Mouse (Mus musculus): ENCODE measurements around the gene Psmb1. TPM values are rescaled to one million over a fixed set of nuclear protein-coding genes. Genes with fewer than 3 reads are reported as not detected.
A peak's percentile ranks its signal among the peaks of the same experiment; 100 is the strongest.
"Not testable (repeated sequence)": the region's sequence is repeated elsewhere in the genome, so short reads cannot be mapped to it uniquely, and the experiment has no call there.

Psmb1 gene
- polyA plus RNA-seq, 1 experiment from 2014 or later, result 231 TPM

DNA sequence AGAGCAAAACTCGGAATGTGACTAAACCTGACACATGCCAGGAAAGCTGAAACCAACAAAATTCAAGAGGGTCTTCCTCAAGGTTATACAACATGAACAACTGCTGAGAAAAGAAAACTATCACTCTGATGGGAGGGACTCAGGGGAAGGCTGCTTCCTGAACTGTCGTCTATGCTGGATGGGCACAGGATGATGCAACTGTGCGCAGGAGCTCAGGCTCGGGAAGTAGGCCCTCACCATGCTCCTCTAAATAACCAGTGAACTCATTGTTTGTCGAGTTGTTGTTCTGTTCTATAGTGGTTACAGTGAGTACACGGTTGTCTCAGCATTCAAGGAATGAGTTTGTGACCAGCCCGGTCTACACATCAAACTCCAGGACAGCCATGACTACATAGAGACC is 9.0 kb downstream of the Psmb1 start:
- H3K36me3 ChIP-seq (ENCODE audit: control insufficient read depth, insufficient read depth, low read length), result peaks cover 27% of the 10 kb centered on the region
- 90% methylated on average over 7 of the region's 7 CpGs for WGBS
- H3K4me1 ChIP-seq (ENCODE audit: control insufficient read depth, insufficient read depth, low read length), result no peaks in the 10 kb centered on the region
- H3K4me2 ChIP-seq (ENCODE audit: low read depth, low read length), result no peak overlapping the region
- H3K9me3 ChIP-seq (replicated peaks; ENCODE audit: control insufficient read depth, low read length), result no peaks in the 10 kb centered on the region
- ATAC-seq (ENCODE audit: insufficient read depth, low FRiP score), result no peak
- H3K4me3 ChIP-seq (replicated peaks; ENCODE audit: low read length), result no peak overlapping the region
- no peak overlapping the region for H3K27ac ChIP-seq (ENCODE audit: low read length)
- no peaks in the 10 kb centered on the region for H3K27me3 ChIP-seq (ENCODE audit: control insufficient read depth, insufficient read depth, low read length)
- no peak overlapping the region for H3K9ac ChIP-seq (ENCODE audit: low read length)

DNA sequence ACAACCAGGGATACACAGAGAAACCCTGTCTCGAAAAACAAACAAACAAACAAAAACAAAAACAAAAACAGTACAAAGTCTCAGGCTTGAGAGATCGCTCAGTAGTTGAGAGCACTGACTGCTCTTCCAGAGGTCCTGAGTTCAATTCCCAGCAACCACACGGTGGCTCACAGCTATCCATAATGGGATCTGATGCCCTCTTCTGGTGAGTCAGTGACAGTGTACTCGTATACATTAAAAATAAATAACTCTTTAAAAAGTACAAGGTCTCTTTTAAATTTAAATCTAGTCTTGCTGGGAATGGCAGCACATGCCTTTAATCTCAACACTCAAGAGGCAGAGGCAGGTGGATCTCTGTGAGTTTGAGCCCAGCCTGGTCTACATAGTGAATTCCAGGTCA is 26.9 kb downstream of the Psmb1 start:
- 79% methylated on average over 4 of the region's 4 CpGs for WGBS
- no peak overlapping the region for H3K27ac ChIP-seq (ENCODE audit: low read length)
- no peak for ATAC-seq (ENCODE audit: insufficient read depth, low FRiP score)
- H3K9ac ChIP-seq (ENCODE audit: low read length), result no peak overlapping the region
- no peak overlapping the region for H3K4me3 ChIP-seq (replicated peaks; ENCODE audit: low read length)
- H3K9me3 ChIP-seq (replicated peaks; ENCODE audit: control insufficient read depth, low read length), result no peaks in the 10 kb centered on the region
- peaks cover 46% of the 10 kb centered on the region for H3K36me3 ChIP-seq (ENCODE audit: control insufficient read depth, insufficient read depth, low read length)
- H3K4me1 ChIP-seq (ENCODE audit: control insufficient read depth, insufficient read depth, low read length), result no peaks in the 10 kb centered on the region
- no peaks in the 10 kb centered on the region for H3K27me3 ChIP-seq (ENCODE audit: control insufficient read depth, insufficient read depth, low read length)
- no peak overlapping the region for H3K4me2 ChIP-seq (ENCODE audit: low read depth, low read length)

DNA sequence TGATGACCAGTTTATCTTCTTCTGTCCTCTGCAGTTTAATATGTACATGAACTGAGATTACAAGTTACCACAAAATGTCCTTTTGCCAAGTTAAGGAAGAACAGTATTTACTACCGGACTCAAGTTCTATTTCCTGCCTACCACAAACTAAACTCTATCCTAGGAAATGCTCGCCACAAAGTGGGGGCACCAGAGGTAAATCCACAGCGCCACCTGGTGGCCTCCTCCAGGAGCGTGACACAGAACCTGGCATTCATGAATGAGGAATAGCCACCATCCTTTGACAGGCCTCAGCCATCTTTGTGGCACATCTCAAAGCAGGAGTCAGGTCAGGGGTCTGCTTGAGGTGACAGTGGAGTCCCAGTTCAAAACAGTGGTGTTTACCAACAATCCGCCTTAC is 31.9 kb downstream of the Psmb1 start:
- Histone ChIP-seq H3K27me3 (ENCODE audit: control insufficient read depth, insufficient read depth, low read length) (no peaks in the 10 kb centered on the region), H3K27ac (ENCODE audit: low read length) (no peak overlapping the region), H3K9me3 (replicated peaks; ENCODE audit: control insufficient read depth, low read length) (no peaks in the 10 kb centered on the region), H3K4me1 (ENCODE audit: control insufficient read depth, insufficient read depth, low read length) (no peaks in the 10 kb centered on the region), H3K4me3 (replicated peaks; ENCODE audit: low read length) (no peak overlapping the region), H3K36me3 (ENCODE audit: control insufficient read depth, insufficient read depth, low read length) (peaks cover 2% of the 10 kb centered on the region; the same call in 1 of the 2 replicates), H3K9ac (ENCODE audit: low read length) (no peak overlapping the region), H3K4me2 (ENCODE audit: low read depth, low read length) (no peak overlapping the region)
- WGBS, result 18% methylated on average over 5 of the region's 5 CpGs
- peak; percentile 40; the same call in 1 of the 2 replicates for ATAC-seq (ENCODE audit: insufficient read depth, low FRiP score)

DNA sequence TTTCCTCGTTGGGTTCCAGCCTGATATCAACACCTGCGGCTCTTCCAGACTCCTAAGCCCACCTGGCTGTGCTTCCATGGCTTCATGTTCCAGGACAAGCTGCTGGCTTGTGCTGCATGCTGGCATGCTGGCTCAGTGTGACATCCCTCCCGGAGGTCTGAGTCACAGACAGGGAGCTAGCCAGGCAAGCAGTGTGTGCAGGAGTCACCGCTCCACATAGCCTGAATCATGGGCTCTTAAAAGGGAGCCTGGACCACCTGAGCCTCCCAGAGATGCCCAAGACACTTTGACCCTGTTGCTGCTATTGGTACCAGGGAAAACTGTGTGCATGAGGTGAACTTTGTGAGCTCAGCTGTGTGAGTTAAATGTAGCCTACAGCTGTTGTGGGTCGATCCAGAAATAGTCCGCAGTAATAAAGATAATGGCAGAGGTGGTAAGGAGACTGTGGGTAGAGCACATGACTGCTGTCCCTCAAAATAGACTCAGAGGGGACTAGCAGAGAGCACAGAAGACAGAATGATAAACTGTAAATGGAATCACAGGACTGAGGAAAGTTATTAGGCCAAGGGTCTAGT is 37.5 kb downstream of the Psmb1 start:
- no peak overlapping the region for H3K27ac ChIP-seq (ENCODE audit: low read length)
- H3K4me3 ChIP-seq (replicated peaks; ENCODE audit: low read length), result no peak overlapping the region
- H3K36me3 ChIP-seq (ENCODE audit: control insufficient read depth, insufficient read depth, low read length), result no peaks in the 10 kb centered on the region
- WGBS, result 93% methylated on average over 6 of the region's 6 CpGs
- no peaks in the 10 kb centered on the region for H3K9me3 ChIP-seq (replicated peaks; ENCODE audit: control insufficient read depth, low read length)
- no peak for ATAC-seq (ENCODE audit: insufficient read depth, low FRiP score)
- no peaks in the 10 kb centered on the region for H3K27me3 ChIP-seq (ENCODE audit: control insufficient read depth, insufficient read depth, low read length)
- H3K4me2 ChIP-seq (ENCODE audit: low read depth, low read length), result no peak overlapping the region
- H3K4me1 ChIP-seq (ENCODE audit: control insufficient read depth, insufficient read depth, low read length), result no peaks in the 10 kb centered on the region
- H3K9ac ChIP-seq (ENCODE audit: low read length), result no peak overlapping the region

DNA sequence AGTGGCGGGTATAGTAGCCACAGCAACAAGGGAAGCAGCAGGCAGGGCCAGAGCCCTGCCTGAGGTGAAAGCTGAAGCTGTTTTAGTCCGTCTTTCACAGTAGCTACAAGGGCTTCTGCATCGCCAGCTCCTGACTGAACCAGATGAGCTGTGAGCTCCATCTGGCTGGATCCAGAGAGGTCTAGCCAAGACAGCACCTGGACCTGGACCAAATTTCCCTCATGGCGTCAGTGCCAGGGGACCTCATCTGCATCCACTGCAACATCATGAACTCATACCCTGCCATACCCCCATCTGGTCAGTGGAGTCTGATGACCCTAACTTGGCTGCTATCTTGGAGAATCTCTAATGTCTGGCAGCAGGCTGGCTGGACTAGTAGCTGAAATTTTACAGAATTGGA is 39.8 kb downstream of the Psmb1 start:
- H3K9me3 ChIP-seq (replicated peaks; ENCODE audit: control insufficient read depth, low read length), result no peaks in the 10 kb centered on the region
- H3K4me3 ChIP-seq (replicated peaks; ENCODE audit: low read length), result no peak overlapping the region
- H3K4me2 ChIP-seq (ENCODE audit: low read depth, low read length), result no peak overlapping the region
- H3K4me1 ChIP-seq (ENCODE audit: control insufficient read depth, insufficient read depth, low read length), result no peaks in the 10 kb centered on the region
- WGBS, result 81% methylated on average over 4 of the region's 4 CpGs
- no peak overlapping the region for H3K27ac ChIP-seq (ENCODE audit: low read length)
- H3K36me3 ChIP-seq (ENCODE audit: control insufficient read depth, insufficient read depth, low read length), result no peaks in the 10 kb centered on the region
- H3K27me3 ChIP-seq (ENCODE audit: control insufficient read depth, insufficient read depth, low read length), result no peaks in the 10 kb centered on the region
- no peak overlapping the region for H3K9ac ChIP-seq (ENCODE audit: low read length)
- no peak for ATAC-seq (ENCODE audit: insufficient read depth, low FRiP score)

DNA sequence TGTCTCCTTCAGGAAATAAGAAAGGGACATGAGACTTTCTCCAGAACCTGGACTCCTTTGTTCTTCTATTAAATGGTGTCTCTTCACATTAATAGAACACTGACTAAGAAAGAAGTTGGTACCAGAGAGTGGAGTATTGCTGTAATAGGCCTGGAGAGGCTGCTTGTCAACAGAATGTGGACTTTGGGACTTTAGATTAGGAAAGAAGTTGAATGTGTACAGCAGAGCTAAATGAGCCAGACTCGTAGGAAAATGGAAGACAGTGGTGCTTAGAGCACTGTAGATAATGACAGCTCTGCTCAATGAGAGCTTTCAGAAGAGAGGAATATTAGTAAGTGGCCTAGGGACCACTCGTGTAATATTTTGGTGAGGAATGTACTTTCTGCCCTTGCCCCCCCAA is 43.0 kb downstream of the Psmb1 start:
- WGBS, result 74% methylated on average over 2 of the region's 2 CpGs
- no peak overlapping the region for H3K4me3 ChIP-seq (replicated peaks; ENCODE audit: low read length)

DNA sequence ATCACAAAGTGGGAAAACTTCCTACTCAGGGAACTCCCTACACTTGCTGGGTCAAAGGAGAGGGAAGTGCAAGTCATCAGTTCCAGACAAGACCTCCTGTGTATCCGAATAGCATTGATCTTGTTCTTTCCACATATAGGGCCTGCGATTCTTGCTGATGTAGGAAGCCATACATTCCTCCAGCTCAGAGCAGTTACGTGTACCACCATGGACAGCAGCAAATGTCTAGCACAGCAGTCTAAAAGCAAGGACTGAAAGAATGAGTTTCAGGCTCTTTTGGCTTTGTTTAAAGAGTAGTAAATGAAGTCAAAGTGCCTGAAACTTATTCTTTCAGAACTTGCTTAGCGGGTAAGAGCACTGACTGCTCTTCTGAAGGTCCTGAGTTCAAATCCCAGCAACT is 44.3 kb downstream of the Psmb1 start:
- Histone ChIP-seq H3K4me1 (ENCODE audit: control insufficient read depth, insufficient read depth, low read length) (no peaks in the 10 kb centered on the region), H3K9me3 (replicated peaks; ENCODE audit: control insufficient read depth, low read length) (no peaks in the 10 kb centered on the region), H3K9ac (ENCODE audit: low read length) (no peak overlapping the region), H3K4me3 (replicated peaks; ENCODE audit: low read length) (no peak overlapping the region), H3K27ac (ENCODE audit: low read length) (no peak overlapping the region), H3K4me2 (ENCODE audit: low read depth, low read length) (no peak overlapping the region), H3K36me3 (ENCODE audit: control insufficient read depth, insufficient read depth, low read length) (no peaks in the 10 kb centered on the region), H3K27me3 (ENCODE audit: control insufficient read depth, insufficient read depth, low read length) (no peaks in the 10 kb centered on the region)
- WGBS, result 71% methylated on average over 4 of the region's 4 CpGs
- ATAC-seq (ENCODE audit: insufficient read depth, low FRiP score), result no peak

More for the DNA sequence above, 43.0 kb downstream of the Psmb1 start:
- no peak for ATAC-seq (ENCODE audit: insufficient read depth, low FRiP score)
- Histone ChIP-seq H3K27ac (ENCODE audit: low read length) (no peak overlapping the region), H3K9me3 (replicated peaks; ENCODE audit: control insufficient read depth, low read length) (no peaks in the 10 kb centered on the region), H3K27me3 (ENCODE audit: control insufficient read depth, insufficient read depth, low read length) (no peaks in the 10 kb centered on the region), H3K4me1 (ENCODE audit: control insufficient read depth, insufficient read depth, low read length) (no peaks in the 10 kb centered on the region), H3K4me2 (ENCODE audit: low read depth, low read length) (no peak overlapping the region), H3K9ac (ENCODE audit: low read length) (no peak overlapping the region), H3K36me3 (ENCODE audit: control insufficient read depth, insufficient read depth, low read length) (no peaks in the 10 kb centered on the region)

DNA sequence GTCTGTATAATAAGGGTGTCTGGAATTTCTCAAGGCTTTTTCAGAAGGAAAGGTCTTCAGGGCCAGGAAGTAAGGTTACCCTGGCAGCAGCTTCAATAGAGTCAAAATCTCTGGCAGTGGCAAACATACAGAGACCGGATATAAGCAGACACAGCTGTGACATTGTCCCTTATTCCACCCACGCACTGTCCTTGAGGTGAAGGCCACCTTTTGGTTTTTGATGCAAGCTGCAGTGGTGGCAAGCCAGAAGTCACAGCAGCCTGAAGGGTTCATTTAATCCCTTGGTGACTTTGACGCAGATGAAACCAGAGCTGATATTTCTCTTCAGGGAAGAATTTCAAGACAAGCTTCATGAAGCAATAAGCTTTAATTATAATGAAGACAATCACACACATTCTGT is 49.9 kb downstream of the Psmb1 start:
- no peak overlapping the region for H3K9ac ChIP-seq (ENCODE audit: low read length)
- no peak overlapping the region for H3K4me3 ChIP-seq (replicated peaks; ENCODE audit: low read length)
- H3K4me2 ChIP-seq (ENCODE audit: low read depth, low read length), result no peak overlapping the region
- H3K9me3 ChIP-seq (replicated peaks; ENCODE audit: control insufficient read depth, low read length), result no peaks in the 10 kb centered on the region
- no peaks in the 10 kb centered on the region for H3K27me3 ChIP-seq (ENCODE audit: control insufficient read depth, insufficient read depth, low read length)
- H3K4me1 ChIP-seq (ENCODE audit: control insufficient read depth, insufficient read depth, low read length), result no peaks in the 10 kb centered on the region
- H3K27ac ChIP-seq (ENCODE audit: low read length), result no peak overlapping the region
- no peaks in the 10 kb centered on the region for H3K36me3 ChIP-seq (ENCODE audit: control insufficient read depth, insufficient read depth, low read length)
- ATAC-seq (ENCODE audit: insufficient read depth, low FRiP score), result no peak
- 71% methylated on average over 3 of the region's 3 CpGs for WGBS

DNA sequence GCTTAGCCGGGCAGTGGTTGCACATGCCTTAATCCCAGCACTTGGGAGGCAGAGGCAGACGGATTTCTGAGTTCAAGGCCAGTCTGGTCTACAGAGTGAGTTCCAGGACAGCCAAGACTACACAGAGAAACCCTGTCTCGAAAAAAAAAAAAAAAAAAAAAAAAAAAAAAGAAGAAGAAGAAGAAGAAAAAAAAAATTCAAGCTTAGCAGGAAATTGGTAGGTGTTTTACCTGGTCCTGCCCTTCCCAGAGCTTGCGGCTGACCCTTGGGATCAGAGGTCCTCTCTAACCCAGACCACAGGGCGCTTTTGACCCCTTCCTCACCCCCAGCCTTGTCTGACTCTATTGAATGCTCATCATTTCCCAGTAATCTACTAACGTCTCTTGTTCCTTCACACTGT is 50.4 kb downstream of the Psmb1 start:
- H3K27me3 ChIP-seq (ENCODE audit: control insufficient read depth, insufficient read depth, low read length); H3K27ac ChIP-seq (ENCODE audit: low read length); H3K4me1 ChIP-seq (ENCODE audit: control insufficient read depth, insufficient read depth, low read length); H3K4me3 ChIP-seq (replicated peaks; ENCODE audit: low read length); ATAC-seq (ENCODE audit: insufficient read depth, low FRiP score); H3K9me3 ChIP-seq (replicated peaks; ENCODE audit: control insufficient read depth, low read length); H3K36me3 ChIP-seq (ENCODE audit: control insufficient read depth, insufficient read depth, low read length); H3K9ac ChIP-seq (ENCODE audit: low read length); H3K4me2 ChIP-seq (ENCODE audit: low read depth, low read length): not testable (repeated sequence)
- 68% methylated on average over 5 of the region's 6 CpGs for WGBS

DNA sequence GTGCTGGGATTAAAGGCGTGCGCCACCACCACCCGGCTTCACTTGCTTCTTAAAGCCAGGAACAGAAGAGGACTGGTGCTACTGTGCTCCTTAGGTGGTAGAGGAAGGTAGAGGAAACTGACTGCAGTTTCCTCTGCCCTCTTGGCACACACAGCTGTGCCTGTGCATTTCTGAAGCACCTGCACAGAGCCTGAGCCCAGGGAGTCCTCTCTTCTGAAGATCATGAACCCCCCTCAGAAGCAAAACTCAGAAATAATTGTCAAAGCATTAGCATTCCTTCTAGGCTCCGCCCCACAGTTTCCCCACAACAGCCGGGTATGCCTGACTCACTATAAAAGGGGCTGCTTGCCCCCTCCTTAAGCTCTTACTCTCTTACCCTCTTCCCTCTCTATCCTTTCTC is 51.7 kb downstream of the Psmb1 start:
- ATAC-seq (ENCODE audit: insufficient read depth, low FRiP score), result no peak

More for the DNA sequence above, 51.7 kb downstream of the Psmb1 start:
- Histone ChIP-seq H3K27me3 (ENCODE audit: control insufficient read depth, insufficient read depth, low read length) (no peaks in the 10 kb centered on the region), H3K27ac (ENCODE audit: low read length) (no peak overlapping the region), H3K4me3 (replicated peaks; ENCODE audit: low read length) (no peak overlapping the region), H3K9me3 (replicated peaks; ENCODE audit: control insufficient read depth, low read length) (no peaks in the 10 kb centered on the region), H3K4me1 (ENCODE audit: control insufficient read depth, insufficient read depth, low read length) (no peaks in the 10 kb centered on the region), H3K4me2 (ENCODE audit: low read depth, low read length) (no peak overlapping the region), H3K36me3 (ENCODE audit: control insufficient read depth, insufficient read depth, low read length) (no peaks in the 10 kb centered on the region), H3K9ac (ENCODE audit: low read length) (no peak overlapping the region)
- WGBS, result 66% methylated on average over 5 of the region's 5 CpGs
